Mouse (Mus musculus) liver, adult 2 months (tissue): ENCODE results near the gene Hip1.

Experiments used
- CTCF ChIP-seq: fragments of 200-500 bp; IDR thresholded peaks from 2 replicates; pipeline ENCODE4 v1.5.1; 2011; ENCODE audit warnings: low read depth, low read length, control low read depth
- POLR2A ChIP-seq: fragments of 200-500 bp; IDR thresholded peaks from 2 replicates; pipeline ENCODE4 v1.6.1; 2011; ENCODE audit warnings: low read length, control low read depth; ENCODE audit not compliant: insufficient read depth; ENCODE audit errors: extremely low read depth

- TF ChIP-seq POLR2A (no peak), CTCF (no peak)
Measured at GRCm38 (mm10) chr5:135433861-135434260, 111.1 kb downstream of the Hip1 start.
